Mouse (Mus musculus): ENCODE data around the gene Itgae.

Itgae gene

DNA sequence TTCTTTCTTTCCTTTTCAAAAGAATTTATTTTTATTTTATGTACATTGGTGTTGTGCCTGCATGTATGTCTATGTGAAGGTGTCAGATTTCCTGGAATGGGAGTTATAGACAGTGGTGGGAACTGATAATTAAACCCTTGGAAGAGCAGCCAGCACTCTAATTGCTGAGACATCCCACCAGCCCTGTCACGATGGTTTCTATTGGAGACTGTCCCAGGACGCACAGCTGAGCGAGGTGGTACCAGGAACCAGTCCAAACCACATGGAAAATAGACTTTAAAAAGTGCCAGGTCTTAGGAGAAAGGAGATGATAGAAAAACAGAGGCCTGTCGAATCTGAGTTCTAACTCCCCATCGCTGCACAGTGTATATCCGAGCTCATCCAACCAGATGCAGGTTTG lies 64.7 kb downstream of the Itgae start:
- no peak for DNase-seq

DNA sequence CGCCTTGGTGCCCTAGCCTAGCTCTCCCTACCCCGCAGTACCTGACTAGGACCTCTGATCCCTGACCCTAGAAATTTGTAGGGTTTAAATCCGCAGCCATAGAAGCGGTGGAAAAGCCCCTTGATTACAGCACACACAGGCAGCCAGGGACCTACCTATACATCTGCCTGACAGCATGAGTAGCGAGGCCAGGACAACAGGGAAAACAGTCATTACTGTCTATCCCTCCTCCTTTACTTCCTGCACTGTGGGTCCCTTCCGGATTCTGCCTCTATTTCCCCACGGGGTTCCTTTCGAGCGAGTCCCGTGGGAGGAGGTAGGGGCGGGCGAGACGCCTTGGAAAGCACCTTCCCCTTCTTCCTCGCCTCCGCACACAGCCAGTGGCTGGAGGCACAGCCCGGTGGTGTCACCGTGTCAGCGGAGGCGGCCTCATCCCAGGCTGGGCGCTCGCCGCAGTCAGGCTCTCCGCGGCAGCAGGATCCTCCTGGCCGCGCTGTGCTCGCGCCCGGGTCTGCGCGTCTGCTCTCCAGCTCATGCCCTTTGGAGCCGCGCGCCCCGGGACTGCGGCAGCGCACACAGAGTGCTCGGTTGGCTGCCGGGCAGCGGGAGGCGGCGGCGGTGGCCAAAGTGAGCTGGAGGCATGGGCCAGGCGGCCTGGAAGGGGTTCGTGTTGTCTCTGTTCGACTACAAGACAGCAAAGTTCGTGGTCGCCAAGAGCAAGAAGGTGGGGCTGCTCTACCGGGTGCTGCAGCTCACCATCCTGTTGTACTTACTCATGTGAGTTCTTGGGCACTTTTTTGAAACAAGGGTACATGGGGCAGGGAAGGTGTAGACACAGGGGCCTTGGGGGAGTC lies 69.8 kb downstream of the Itgae start, which contains the start of gene P2rx5:
P2rx5 (plus strand) TSS at position 465 of the 854 bp plus-strand sequence.
- DNase-seq = no peak

GRCm38 (mm10) chr11:73160811-73161200 lies 70.4 kb downstream of the Itgae start:
- DNase-seq = no peak

DNA sequence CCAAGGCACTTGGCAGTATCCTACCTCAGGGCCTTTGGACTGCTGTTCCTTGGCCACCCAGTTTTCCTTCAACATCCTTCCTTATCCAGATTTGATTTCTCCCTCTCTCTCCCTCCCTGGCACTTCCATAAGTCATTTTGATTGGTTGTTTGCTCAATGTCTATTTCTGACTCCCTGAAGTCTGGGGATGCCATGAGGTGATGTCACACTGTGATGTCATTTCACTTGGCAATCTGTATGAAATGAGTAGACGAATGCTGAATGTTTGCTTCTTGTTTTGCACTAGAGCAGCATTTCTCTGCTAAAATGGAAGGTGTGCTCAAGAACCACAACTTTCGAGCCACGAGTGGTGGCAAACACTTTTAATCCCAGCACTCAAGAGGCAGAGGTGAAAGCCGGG lies 71.2 kb downstream of the Itgae start:
- DNase-seq = no peak

DNA sequence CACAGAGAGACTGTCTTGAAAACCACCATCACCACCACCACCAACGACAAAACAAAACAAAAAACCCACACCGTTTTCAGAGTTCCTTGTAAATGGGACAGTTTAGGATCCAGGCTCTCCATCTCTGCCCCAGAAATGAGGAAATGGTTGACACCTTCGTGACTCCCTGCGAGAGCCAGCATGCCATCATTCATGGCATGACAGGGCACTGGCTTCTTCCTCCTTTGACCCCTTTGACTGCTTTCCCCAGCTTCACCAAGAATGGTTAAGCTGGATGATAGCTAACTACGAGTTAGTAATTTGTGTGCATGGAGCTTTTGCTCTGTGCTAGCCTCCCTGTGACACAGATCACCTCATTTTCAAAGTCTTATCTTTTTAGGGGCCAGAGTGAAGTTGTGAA lies 71.9 kb downstream of the Itgae start:
- DNase-seq = no peak

DNA sequence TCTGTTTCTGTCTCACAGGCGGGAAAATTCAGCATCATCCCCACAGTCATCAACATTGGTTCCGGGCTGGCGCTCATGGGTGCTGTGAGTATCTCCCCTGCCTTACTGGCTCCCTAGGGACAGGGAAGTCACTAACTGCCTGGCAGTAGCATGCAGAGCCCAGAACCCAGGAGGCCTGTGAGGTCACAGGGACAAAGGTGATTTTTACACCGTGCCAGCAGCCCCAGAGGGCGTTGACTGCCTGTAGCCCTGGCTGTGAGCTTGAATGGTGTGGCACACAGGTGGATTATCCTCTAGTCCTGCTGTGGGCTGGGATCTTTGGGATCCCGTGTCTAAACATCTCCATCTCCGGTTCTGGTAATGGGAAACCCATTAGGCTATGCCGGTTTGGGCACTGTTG lies 77.7 kb downstream of the Itgae start:
- DNase-seq = no peak

- no peak for DNase-seq
Observed at GRCm38 (mm10) chr11:73168576-73168975, 78.2 kb downstream of the Itgae start.

DNA sequence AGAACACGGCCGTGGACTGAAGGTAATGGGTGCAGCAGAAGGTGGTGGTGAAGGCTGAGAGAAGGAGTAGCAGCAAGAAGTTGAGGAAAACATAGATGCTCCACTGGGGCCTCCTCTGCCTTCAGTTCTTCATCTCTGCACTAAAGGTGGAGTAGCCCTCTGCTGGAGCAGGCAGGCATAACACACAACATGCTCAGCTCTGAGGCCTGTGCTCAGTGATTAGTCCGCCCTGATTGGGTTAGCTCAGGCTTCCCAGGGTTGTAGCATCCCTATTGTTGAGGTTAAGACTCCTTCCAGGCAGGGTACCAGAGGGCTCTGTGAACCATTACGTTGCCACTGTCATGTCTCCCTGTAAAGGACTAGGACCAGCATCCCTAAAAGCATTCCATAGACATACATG lies 78.8 kb downstream of the Itgae start:
- no peak for DNase-seq

DNA sequence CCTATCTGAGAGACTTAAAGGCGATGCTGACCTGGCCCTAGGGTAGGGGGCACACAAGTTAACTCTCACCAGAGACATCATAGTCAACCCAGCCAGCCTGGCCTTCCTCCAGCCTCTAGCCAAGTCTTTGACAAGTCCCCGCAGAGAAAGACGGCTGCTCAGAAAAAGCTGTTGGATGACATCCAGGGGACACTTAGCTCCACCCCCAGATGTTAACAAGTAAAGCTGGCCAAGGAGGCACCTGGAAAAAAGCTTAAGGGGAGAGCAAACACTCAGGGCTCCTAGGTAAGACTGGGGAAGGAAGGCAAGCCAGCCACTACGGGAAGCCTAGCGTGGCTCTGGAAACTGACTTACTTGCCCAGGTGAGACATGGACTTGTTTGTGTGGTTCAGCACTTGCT lies 81.8 kb downstream of the Itgae start:
- no peak for DNase-seq

GRCm38 (mm10) chr11:73175612-73176011 lies 85.2 kb downstream of the Itgae start:
- no peak for DNase-seq

DNA sequence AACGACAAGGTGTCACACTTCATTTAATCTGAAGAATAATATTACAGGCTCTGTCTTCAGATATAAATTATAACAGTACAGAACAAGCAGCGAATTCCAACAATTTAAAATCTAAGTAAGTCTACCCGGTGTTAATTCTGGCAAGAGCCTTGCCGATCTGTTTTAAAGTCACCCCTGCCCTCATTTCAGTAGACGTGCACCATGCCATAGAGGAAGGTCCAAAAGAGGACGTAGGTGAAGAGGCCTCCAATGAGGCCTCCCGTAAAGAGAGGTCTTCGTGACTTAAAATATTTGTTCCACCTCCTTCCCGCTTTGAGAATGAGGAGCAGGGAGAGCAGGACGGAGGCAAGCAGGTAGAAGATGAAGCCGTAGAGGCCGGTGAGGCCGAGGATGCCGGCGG lies 85.8 kb downstream of the Itgae start:
- no peak for DNase-seq

DNA sequence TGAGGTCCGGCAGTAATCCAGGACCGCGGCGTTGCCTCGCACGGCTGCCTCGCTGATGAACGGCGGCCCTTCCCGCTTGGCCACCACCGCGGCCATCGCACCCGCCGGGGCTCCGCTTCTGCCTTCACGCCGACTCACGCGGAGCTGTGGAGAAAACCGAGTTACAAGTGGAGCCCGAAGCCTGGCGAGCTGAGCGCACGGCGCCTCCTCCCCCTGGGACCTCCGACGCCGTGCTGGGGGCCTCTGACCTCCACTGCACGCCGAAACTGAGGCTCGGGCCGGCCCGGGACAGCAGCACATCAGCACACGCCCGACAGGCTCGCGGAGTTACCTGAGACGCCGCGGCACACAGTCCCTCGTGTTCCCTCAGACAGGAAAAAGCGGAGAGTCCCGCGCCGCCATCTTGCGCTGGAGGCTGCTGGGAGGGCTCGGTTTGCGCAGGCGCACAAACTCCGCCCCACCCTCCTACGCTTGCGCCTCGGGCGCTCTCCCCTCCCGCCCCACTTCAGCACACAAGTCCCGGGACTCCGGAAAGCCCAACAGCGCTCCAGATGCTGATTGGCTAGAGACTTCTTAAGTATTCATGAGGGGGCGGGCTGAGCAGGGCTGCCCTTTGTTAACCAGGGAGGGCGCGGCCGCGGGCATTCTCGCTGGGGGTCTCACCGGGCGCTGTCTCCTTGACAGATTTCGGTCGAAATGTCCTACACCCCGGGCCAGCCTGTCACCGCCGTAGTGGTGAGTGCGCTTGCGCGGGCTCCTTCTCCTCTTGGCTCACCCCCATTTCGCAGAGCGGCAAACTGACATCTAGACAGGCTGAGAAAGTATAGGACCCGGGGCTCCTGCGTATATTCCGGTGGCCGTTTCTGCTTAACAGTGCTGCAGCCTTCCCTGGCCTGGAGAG lies 86.5 kb downstream of the Itgae start, which contains the start of the genes Emc6 and Tax1bp3:
Emc6 (minus strand) TSS at position 430 of the 901 bp plus-strand sequence.
Tax1bp3 (plus strand) TSS at position 476 of the 901 bp plus-strand sequence.
- DNase-seq = peak; percentile 97

DNA sequence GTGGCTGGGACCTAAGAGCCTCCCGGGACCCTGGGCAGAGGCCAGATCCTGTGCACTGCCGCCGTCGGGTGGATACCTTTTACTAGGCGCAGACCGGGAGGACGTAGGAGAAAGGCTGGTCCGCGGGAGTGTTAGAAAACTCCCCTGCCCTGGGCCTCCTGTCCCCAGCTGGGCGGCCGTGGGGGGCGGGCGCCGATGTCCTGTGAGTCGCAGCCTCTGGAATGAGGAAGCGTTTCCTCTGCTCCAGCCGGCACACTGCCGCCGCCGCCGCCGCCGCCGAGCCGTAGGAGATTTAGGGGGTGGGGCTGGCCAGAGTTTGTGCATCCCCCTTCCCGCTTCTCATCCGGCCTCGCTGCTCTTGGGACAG lies 87.1 kb downstream of the Itgae start:
- no peak for DNase-seq

GRCm38 (mm10) chr11:73177895-73178294 lies 87.5 kb downstream of the Itgae start:
- no peak for DNase-seq

- no peak for DNase-seq
Observed at GRCm38 (mm10) chr11:73185872-73186615, 95.7 kb downstream of the Itgae start.

GRCm38 (mm10) chr11:73187231-73187630 lies 96.8 kb downstream of the Itgae start:
- DNase-seq = no peak

DNA sequence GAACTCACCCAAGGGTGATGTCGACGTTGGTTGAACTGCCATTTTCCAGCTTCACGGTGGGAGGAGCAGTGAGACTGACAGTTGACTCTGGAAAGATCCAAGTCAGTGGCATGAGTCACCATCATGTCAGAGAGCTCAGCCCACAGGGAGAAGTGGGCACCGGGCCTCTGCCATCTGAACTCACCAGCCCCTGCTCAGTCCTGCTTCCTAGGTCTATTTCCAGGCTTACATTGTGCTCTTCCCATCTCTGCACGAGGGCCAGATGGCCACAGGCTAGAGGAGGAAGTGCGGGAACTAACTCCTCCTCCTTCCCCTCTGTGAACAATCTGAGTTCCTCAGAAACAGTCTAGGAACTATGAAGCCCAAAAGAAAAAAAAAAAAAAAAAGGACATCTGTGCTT lies 102.7 kb downstream of the Itgae start:
- peak; percentile 84 for DNase-seq

- DNase-seq = no peak
Observed at GRCm38 (mm10) chr11:73194444-73194843, 104.1 kb downstream of the Itgae start.
